Mouse (Mus musculus): Measurements from ENCODE around the gene Rxrb. TPM values are rescaled to one million over a fixed set of nuclear protein-coding genes. Genes with fewer than 3 reads are reported as not detected.
"Not testable (repeated sequence)": the region's sequence is repeated elsewhere in the genome, so short reads cannot be mapped to it uniquely, and the experiment has no call there.

Rxrb gene
- 29.4 and 36.6 TPM in 2 replicates for total RNA-seq (2014; rRNA removed; ENCODE audit: low replicate concordance)
- 28.4 and 31.2 TPM in 2 replicates for polyA plus RNA-seq (2015; fragmentation: Nextera tagmentation; extraction: Ambion mirVana)

GRCm38 (mm10) chr17:34031465-34032173, at the start of gene Rxrb, which contains the start of gene Slc39a7:
Gene Rxrb, plus strand, starts transcription at chr17:34031812.
Gene Slc39a7, minus strand, starts transcription at chr17:34031682.
- ATAC-seq (ENCODE audit: insufficient read depth, low read depth) (peak; percentile 81), DNase-seq (ENCODE audit: low spot score) (peak; percentile 97)
- Histone ChIP-seq H3K27me3 (ENCODE audit: control insufficient read depth, insufficient read depth, low read length) (no peaks in the 10 kb centered on the region), H3K36me3 (replicated peaks; ENCODE audit: control insufficient read depth, insufficient read depth, low read length) (peaks cover 39% of the 10 kb centered on the region), H3K4me3 (ENCODE audit: low read depth, low read length) (peak within 1 kb of the TSS; percentile 63), H3K4me2 (ENCODE audit: low read depth, low read length) (peak within 1 kb of the TSS; percentile 85), H3K4me1 (ENCODE audit: control insufficient read depth, insufficient read depth) (peaks cover 29% of the 10 kb centered on the region), H3K9me3 (replicated peaks; ENCODE audit: control insufficient read depth, low read length) (no peaks in the 10 kb centered on the region), H3K27ac (ENCODE audit: low read depth) (peak within 1 kb of the TSS; percentile 96), H3K9ac (replicated peaks; ENCODE audit: low read depth, low read length) (peak within 1 kb of the TSS; percentile 73)
- no peak for TF ChIP-seq CTCF (IDR thresholded peaks at IDR 0.05; ENCODE audit: low read depth)
- peak; percentile 94 for TF ChIP-seq EP300 (IDR thresholded peaks at IDR 0.05; ENCODE audit: low read depth)
- under 1% methylated on average over 70 of the region's 88 CpGs for WGBS

- not testable (repeated sequence) for H3K4me3 ChIP-seq (ENCODE audit: low read depth, low read length); H3K36me3 ChIP-seq (replicated peaks; ENCODE audit: control insufficient read depth, insufficient read depth, low read length); H3K4me2 ChIP-seq (ENCODE audit: low read depth, low read length); H3K9ac ChIP-seq (replicated peaks; ENCODE audit: low read depth, low read length); DNase-seq (ENCODE audit: low spot score); ATAC-seq (ENCODE audit: insufficient read depth, low read depth); H3K9me3 ChIP-seq (replicated peaks; ENCODE audit: control insufficient read depth, low read length); H3K27ac ChIP-seq (ENCODE audit: low read depth)
- H3K4me1 ChIP-seq (ENCODE audit: control insufficient read depth, insufficient read depth), result peaks cover 17% of the 10 kb centered on the region
- H3K27me3 ChIP-seq (ENCODE audit: control insufficient read depth, insufficient read depth, low read length), result peaks cover 37% of the 10 kb centered on the region
- peak; percentile 86 for TF ChIP-seq CTCF (IDR thresholded peaks at IDR 0.05; ENCODE audit: low read depth)
- 8% methylated on average over 8 of the region's 8 CpGs for WGBS
These were observed 49.5 kb upstream of the Rxrb start for GRCm38 (mm10) chr17:33982136-33982535.

GRCm38 (mm10) chr17:33991788-33992664, 39.6 kb upstream of the Rxrb start:
- Histone ChIP-seq H3K36me3 (replicated peaks; ENCODE audit: control insufficient read depth, insufficient read depth, low read length) (no peaks in the 10 kb centered on the region), H3K9ac (replicated peaks; ENCODE audit: low read depth, low read length) (no peak overlapping the region), H3K27ac (ENCODE audit: low read depth) (no peak overlapping the region), H3K27me3 (ENCODE audit: control insufficient read depth, insufficient read depth, low read length) (no peaks in the 10 kb centered on the region), H3K4me1 (ENCODE audit: control insufficient read depth, insufficient read depth) (no peaks in the 10 kb centered on the region), H3K4me2 (ENCODE audit: low read depth, low read length) (no peak overlapping the region), H3K9me3 (replicated peaks; ENCODE audit: control insufficient read depth, low read length) (no peaks in the 10 kb centered on the region), H3K4me3 (ENCODE audit: low read depth, low read length) (no peak overlapping the region)
- TF ChIP-seq EP300 (IDR thresholded peaks at IDR 0.05; ENCODE audit: low read depth) (no peak), CTCF (IDR thresholded peaks at IDR 0.05; ENCODE audit: low read depth) (peak; percentile 69)
- ATAC-seq (ENCODE audit: insufficient read depth, low read depth) (peak; percentile 27; the same call in 1 of the 2 replicates), DNase-seq (ENCODE audit: low spot score) (peak; percentile 66)
- WGBS, result 26% methylated on average over 10 of the region's 10 CpGs

GRCm38 (mm10) chr17:33994959-33995358, 36.7 kb upstream of the Rxrb start:
- Histone ChIP-seq H3K4me2 (ENCODE audit: low read depth, low read length) (no peak overlapping the region), H3K4me1 (ENCODE audit: control insufficient read depth, insufficient read depth) (peaks cover 4% of the 10 kb centered on the region; the same call in 1 of the 2 replicates), H3K4me3 (ENCODE audit: low read depth, low read length) (no peak overlapping the region), H3K27me3 (ENCODE audit: control insufficient read depth, insufficient read depth, low read length) (no peaks in the 10 kb centered on the region), H3K9ac (replicated peaks; ENCODE audit: low read depth, low read length) (no peak overlapping the region), H3K27ac (ENCODE audit: low read depth) (no peak overlapping the region), H3K9me3 (replicated peaks; ENCODE audit: control insufficient read depth, low read length) (no peaks in the 10 kb centered on the region), H3K36me3 (replicated peaks; ENCODE audit: control insufficient read depth, insufficient read depth, low read length) (no peaks in the 10 kb centered on the region)
- DNase-seq (ENCODE audit: low spot score), result no peak
- no peak for ATAC-seq (ENCODE audit: insufficient read depth, low read depth)
- 84% methylated on average over 8 of the region's 8 CpGs for WGBS
- TF ChIP-seq EP300 (IDR thresholded peaks at IDR 0.05; ENCODE audit: low read depth) (no peak), CTCF (IDR thresholded peaks at IDR 0.05; ENCODE audit: low read depth) (no peak)

- H3K27ac ChIP-seq (ENCODE audit: low read depth), result no peak overlapping the region
- no peak overlapping the region for H3K9ac ChIP-seq (replicated peaks; ENCODE audit: low read depth, low read length)
- H3K9me3 ChIP-seq (replicated peaks; ENCODE audit: control insufficient read depth, low read length), result no peaks in the 10 kb centered on the region
- H3K4me1 ChIP-seq (ENCODE audit: control insufficient read depth, insufficient read depth), result peaks cover 4% of the 10 kb centered on the region; the same call in 1 of the 2 replicates
- ATAC-seq (ENCODE audit: insufficient read depth, low read depth) (no peak), DNase-seq (ENCODE audit: low spot score) (no peak)
- H3K27me3 ChIP-seq (ENCODE audit: control insufficient read depth, insufficient read depth, low read length), result no peaks in the 10 kb centered on the region
- no peak overlapping the region for H3K4me3 ChIP-seq (ENCODE audit: low read depth, low read length)
- TF ChIP-seq EP300 (IDR thresholded peaks at IDR 0.05; ENCODE audit: low read depth) (no peak), CTCF (IDR thresholded peaks at IDR 0.05; ENCODE audit: low read depth) (no peak)
- H3K36me3 ChIP-seq (replicated peaks; ENCODE audit: control insufficient read depth, insufficient read depth, low read length), result no peaks in the 10 kb centered on the region
- H3K4me2 ChIP-seq (ENCODE audit: low read depth, low read length), result no peak overlapping the region
- 38% methylated on average over 3 of the region's 3 CpGs for WGBS
These were observed 36.0 kb upstream of the Rxrb start for GRCm38 (mm10) chr17:33995651-33996050.

GRCm38 (mm10) chr17:33997025-33997424, 34.6 kb upstream of the Rxrb start:
- H3K36me3 ChIP-seq (replicated peaks; ENCODE audit: control insufficient read depth, insufficient read depth, low read length); H3K4me1 ChIP-seq (ENCODE audit: control insufficient read depth, insufficient read depth); ATAC-seq (ENCODE audit: insufficient read depth, low read depth); H3K9me3 ChIP-seq (replicated peaks; ENCODE audit: control insufficient read depth, low read length); DNase-seq (ENCODE audit: low spot score); H3K27me3 ChIP-seq (ENCODE audit: control insufficient read depth, insufficient read depth, low read length); H3K4me2 ChIP-seq (ENCODE audit: low read depth, low read length); H3K4me3 ChIP-seq (ENCODE audit: low read depth, low read length); H3K9ac ChIP-seq (replicated peaks; ENCODE audit: low read depth, low read length); H3K27ac ChIP-seq (ENCODE audit: low read depth): not testable (repeated sequence)
- WGBS, result 89% methylated on average over 2 of the region's 2 CpGs

GRCm38 (mm10) chr17:33998697-33999096, 32.9 kb upstream of the Rxrb start:
- 47% methylated on average over 5 of the region's 5 CpGs for WGBS
- not testable (repeated sequence) for H3K27ac ChIP-seq (ENCODE audit: low read depth); H3K36me3 ChIP-seq (replicated peaks; ENCODE audit: control insufficient read depth, insufficient read depth, low read length); H3K4me3 ChIP-seq (ENCODE audit: low read depth, low read length); ATAC-seq (ENCODE audit: insufficient read depth, low read depth); H3K27me3 ChIP-seq (ENCODE audit: control insufficient read depth, insufficient read depth, low read length); H3K4me1 ChIP-seq (ENCODE audit: control insufficient read depth, insufficient read depth); H3K9me3 ChIP-seq (replicated peaks; ENCODE audit: control insufficient read depth, low read length); H3K9ac ChIP-seq (replicated peaks; ENCODE audit: low read depth, low read length); H3K4me2 ChIP-seq (ENCODE audit: low read depth, low read length); DNase-seq (ENCODE audit: low spot score)
